Mouse (Mus musculus): ENCODE measurements around the gene Fbxo6. TPM values are rescaled to one million over a fixed set of nuclear protein-coding genes. Genes with fewer than 3 reads are reported as not detected.

The Fbxo6 gene
- polyA plus RNA-seq, 1 experiment: 57.9 TPM

DNA sequence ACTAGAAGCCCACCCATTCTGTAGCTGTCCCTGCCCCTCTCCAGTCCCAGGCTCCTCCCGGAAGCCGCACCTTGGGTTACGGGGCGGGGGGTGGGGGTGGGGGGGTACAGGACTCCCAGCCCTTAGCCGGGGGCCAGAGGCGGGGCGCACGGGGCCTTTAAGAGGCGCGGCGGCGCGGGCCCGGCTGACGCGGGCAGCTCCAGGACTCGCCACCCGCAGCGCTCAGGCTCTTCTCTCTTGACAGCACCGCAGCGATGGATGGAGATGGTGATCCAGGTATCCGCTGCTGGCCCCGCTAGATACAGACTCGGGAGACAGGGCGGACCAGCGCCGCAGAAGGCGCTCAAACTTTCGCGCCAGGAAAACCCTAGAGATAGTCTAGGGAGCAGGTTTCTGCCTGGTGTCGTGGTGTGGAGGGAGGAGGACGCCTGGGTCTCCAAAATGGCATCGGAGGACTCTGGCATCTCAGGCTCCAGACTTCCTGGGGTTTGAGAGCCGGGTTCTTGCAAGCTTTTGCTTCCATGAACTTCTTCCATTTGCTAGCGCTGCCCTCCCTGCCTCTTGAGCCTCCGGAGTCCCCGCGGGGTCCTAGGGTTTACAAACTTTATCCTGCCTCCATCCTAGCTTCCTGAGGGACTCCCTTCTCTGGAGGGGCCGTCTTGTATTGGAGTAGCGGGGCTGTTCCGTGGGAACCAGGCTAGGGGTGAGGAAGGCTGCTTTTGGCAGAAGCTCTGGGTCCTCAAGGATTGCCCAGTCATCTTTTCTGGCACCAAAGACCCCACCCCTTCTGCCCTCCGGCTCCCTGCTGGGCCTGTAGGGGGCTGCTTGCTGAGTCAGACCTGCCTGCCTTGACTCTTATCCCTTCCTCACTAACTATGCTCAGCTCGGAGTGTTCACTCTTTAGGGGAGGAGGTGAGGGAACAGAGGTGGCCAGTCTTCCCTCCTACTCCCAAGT, 8.8 kb upstream of the Fbxo6 start, which contains the start of the genes Fbxo44 and Fbxo2:
Gene Fbxo44 (minus strand): TSS at position 47 of the 955 bp plus-strand sequence.
Gene Fbxo2 (plus strand): TSS at position 186 of the 955 bp plus-strand sequence.
- peaks cover 36% of the 10 kb centered on the region for H3K27me3 ChIP-seq (ENCODE audit: control insufficient read depth, insufficient read depth, low read length)
- 3% methylated on average over 43 of the region's 43 CpGs for WGBS
- peaks cover 15% of the 10 kb centered on the region; the same call in 1 of the 2 replicates for H3K4me1 ChIP-seq (ENCODE audit: control insufficient read depth, insufficient read depth, insufficient read length, low read length)
- H3K36me3 ChIP-seq (ENCODE audit: control insufficient read depth, insufficient read depth, low read length): no peaks in the 10 kb centered on the region; the same call in 1 of the 2 replicates
- no peak within 1 kb of the TSS for H3K27ac ChIP-seq (ENCODE audit: insufficient read depth, low read depth, low read length)
- H3K4me3 ChIP-seq (ENCODE audit: low read depth, low read length): peak within 1 kb of the TSS; percentile 74
- TF ChIP-seq CTCF (IDR thresholded peaks at IDR 0.05; ENCODE audit: extremely low read depth, insufficient read length, insufficient replicate concordance, low read depth, low read length) (no peak), POLR2A (IDR thresholded peaks at IDR 0.05; ENCODE audit: low read depth, low read length) (no peak)

DNA sequence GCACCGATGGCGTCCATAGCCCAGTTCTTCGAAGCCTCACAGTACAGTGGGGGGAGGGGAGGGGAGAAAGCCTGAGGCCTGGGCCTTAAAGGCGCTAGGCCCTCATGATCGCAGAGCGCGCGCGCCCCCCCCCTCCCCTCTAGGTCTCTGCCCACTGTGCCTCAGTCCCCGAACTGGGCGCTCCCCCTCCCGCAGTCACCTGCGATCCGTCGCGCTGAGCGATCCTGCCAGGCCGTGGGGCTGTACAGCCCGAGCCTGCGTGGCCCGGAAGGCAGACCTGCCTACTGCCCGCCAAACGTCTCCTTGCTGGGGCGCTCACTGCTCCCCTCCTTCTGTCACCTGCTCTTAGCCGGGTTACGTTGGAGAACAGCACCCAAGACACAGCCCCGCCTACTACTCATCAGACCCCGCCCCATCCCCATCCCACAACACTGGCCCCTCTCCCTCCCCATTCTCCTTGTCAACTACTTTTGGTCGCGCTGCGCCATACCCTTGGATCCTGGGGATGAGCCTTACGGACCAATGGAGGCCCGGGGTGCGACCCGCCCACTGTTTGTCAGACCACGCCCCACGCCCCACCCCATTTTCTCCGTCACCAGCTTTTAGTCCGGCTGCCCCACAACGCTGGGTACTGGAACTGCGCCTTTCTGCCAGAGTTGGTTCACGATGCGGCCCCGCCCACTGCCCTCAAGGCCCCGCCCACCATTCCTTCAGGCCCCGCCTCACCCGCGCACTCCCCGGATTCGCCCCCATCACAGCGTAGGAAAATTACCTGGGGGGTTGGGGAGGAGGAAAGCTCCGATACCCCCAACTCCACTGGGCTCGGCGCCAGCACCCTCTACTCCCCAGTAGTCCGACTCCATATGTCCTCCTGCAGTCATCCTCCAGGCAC, 7.8 kb upstream of the Fbxo6 start:
- no peak; the same call in 1 of the 2 replicates for TF ChIP-seq POLR2A (IDR thresholded peaks at IDR 0.05; ENCODE audit: low read depth, low read length)
- TF ChIP-seq CTCF (IDR thresholded peaks at IDR 0.05; ENCODE audit: extremely low read depth, insufficient read length, insufficient replicate concordance, low read depth, low read length): no peak
- no peak overlapping the region for H3K27ac ChIP-seq (ENCODE audit: insufficient read depth, low read depth, low read length)
- no peaks in the 10 kb centered on the region; the same call in 1 of the 2 replicates for H3K36me3 ChIP-seq (ENCODE audit: control insufficient read depth, insufficient read depth, low read length)
- peaks cover 29% of the 10 kb centered on the region for H3K27me3 ChIP-seq (ENCODE audit: control insufficient read depth, insufficient read depth, low read length)
- peaks cover 15% of the 10 kb centered on the region; the same call in 1 of the 2 replicates for H3K4me1 ChIP-seq (ENCODE audit: control insufficient read depth, insufficient read depth, insufficient read length, low read length)
- under 1% methylated on average over 55 of the region's 55 CpGs for WGBS
- peak overlapping the region; percentile 74 for H3K4me3 ChIP-seq (ENCODE audit: low read depth, low read length)

DNA sequence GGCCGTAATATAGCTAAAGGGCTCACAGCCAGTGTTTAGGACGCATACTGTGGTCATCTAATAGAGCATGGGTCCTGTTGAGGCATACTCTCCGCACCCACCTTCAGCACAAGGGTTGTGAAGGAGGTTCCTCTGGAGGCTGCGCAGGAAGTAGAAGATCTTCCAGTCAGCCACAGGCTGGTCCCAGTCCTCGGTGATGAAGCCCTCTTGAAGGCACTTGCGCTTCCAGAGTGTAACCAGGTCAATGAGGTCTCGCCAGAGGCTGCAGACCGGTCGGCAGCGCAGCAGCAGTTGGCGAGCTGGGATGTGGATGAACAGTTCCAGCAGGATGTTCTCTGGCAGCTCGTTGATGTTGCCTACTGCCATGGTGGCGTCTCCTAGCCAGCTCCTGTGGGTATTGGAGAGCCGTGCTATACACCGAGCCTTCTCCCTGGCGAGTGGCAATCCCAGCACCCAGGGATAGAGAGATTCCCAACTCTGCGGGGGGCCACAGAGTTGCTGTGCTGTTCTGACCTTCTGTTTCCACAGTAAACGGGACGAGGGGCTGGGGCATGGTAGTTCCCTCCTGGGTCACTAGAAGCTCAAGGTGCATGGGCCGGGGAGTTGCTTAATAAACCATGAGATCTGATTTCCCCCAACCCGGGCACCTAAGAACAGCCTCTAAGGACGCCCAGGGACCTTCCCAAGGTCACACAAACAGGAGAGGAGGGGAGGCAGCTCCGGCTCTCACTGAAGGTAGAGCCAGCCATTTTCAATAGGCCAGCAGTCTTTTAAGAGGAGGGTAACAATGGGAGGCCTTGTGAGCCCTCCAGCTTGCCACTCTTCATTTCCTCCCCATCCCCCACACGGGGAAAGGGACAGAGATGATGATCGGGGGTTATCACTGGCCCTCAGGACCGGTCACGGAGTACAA, 6.8 kb upstream of the Fbxo6 start:
- WGBS: 63% methylated on average over 27 of the region's 27 CpGs
- Histone ChIP-seq H3K27me3 (ENCODE audit: control insufficient read depth, insufficient read depth, low read length) (peaks cover 18% of the 10 kb centered on the region), H3K27ac (ENCODE audit: insufficient read depth, low read depth, low read length) (no peak overlapping the region), H3K4me3 (ENCODE audit: low read depth, low read length) (peak overlapping the region; percentile 45), H3K4me1 (ENCODE audit: control insufficient read depth, insufficient read depth, insufficient read length, low read length) (peaks cover 6% of the 10 kb centered on the region; the same call in 1 of the 2 replicates), H3K36me3 (ENCODE audit: control insufficient read depth, insufficient read depth, low read length) (no peaks in the 10 kb centered on the region; the same call in 1 of the 2 replicates)
- TF ChIP-seq POLR2A (IDR thresholded peaks at IDR 0.05; ENCODE audit: low read depth, low read length) (no peak), CTCF (IDR thresholded peaks at IDR 0.05; ENCODE audit: extremely low read depth, insufficient read length, insufficient replicate concordance, low read depth, low read length) (no peak)

DNA sequence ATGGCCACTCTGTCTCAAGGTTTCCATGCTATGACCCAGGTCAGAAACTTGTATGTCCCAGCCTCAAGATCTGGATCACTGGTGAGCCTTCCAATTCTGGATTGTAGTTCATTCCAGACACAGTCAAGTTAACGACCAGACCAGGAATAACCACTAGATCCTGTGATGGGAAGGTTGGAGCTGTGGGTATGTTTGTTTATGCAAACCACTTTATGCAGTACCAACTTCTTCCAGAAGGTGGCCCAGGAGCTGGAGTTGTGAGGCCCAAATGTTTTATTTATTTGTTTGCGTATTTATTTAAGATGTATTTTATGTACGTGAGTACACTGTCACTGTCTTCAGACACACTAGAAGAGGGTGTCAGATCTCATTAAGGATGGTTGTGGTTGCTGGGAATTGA, 3.0 kb upstream of the Fbxo6 start:
- Histone ChIP-seq H3K4me3 (ENCODE audit: low read depth, low read length) (no peak overlapping the region), H3K27me3 (ENCODE audit: control insufficient read depth, insufficient read depth, low read length) (no peaks in the 10 kb centered on the region; the same call in 1 of the 2 replicates), H3K4me1 (ENCODE audit: control insufficient read depth, insufficient read depth, insufficient read length, low read length) (peaks cover 8% of the 10 kb centered on the region), H3K36me3 (ENCODE audit: control insufficient read depth, insufficient read depth, low read length) (no peaks in the 10 kb centered on the region; the same call in 1 of the 2 replicates), H3K27ac (ENCODE audit: insufficient read depth, low read depth, low read length) (no peak overlapping the region)
- 57% methylated on average over 3 of the region's 3 CpGs for WGBS
- TF ChIP-seq CTCF (IDR thresholded peaks at IDR 0.05; ENCODE audit: extremely low read depth, insufficient read length, insufficient replicate concordance, low read depth, low read length): no peak
- no peak for TF ChIP-seq POLR2A (IDR thresholded peaks at IDR 0.05; ENCODE audit: low read depth, low read length)

DNA sequence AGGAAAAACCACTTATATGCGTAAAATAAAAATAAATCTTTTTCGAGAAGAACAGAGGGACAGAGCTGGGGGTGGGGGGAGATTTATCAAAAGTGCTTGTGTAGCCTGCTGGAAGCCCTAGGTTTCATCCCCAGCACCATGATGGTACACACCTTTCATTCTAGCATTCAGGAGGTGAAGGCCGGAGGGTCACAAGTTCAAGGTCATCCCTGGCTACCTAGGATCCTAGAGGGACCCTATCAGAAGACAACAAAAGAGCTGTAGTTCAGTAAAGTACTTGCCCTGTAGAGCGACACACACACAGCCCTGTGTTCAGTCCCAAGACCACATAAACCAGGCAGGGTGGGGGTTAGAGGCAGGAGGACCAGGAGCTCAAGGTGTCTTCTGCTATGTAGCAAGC, 2.1 kb upstream of the Fbxo6 start:
- TF ChIP-seq CTCF (IDR thresholded peaks at IDR 0.05; ENCODE audit: extremely low read depth, insufficient read length, insufficient replicate concordance, low read depth, low read length): no peak
- no peak for TF ChIP-seq POLR2A (IDR thresholded peaks at IDR 0.05; ENCODE audit: low read depth, low read length)
- 91% methylated on average over 4 of the region's 4 CpGs for WGBS
- H3K27me3 ChIP-seq (ENCODE audit: control insufficient read depth, insufficient read depth, low read length): no peaks in the 10 kb centered on the region
- peaks cover 8% of the 10 kb centered on the region for H3K4me1 ChIP-seq (ENCODE audit: control insufficient read depth, insufficient read depth, insufficient read length, low read length)
- no peaks in the 10 kb centered on the region; the same call in 1 of the 2 replicates for H3K36me3 ChIP-seq (ENCODE audit: control insufficient read depth, insufficient read depth, low read length)
- H3K4me3 ChIP-seq (ENCODE audit: low read depth, low read length): no peak overlapping the region
- no peak overlapping the region for H3K27ac ChIP-seq (ENCODE audit: insufficient read depth, low read depth, low read length)

DNA sequence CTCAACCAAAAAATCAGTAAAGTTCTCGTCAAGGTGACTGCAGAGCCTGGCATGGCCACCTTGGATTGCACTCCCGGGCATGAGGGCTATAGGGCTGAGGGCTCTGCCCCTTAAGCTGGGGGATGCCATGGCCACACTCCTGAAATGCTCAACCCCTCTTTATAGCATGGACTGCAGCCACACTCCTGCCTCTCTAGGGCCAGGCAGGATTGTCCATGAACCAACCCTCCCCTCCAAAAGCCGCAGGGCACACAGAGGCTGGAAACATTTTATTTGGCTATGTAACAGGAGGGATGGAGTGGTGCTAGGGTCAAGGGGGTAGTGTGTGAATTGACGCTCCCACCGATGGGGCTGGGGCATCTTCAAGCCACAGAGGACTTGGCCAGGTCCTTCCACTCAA, 607 bp upstream of the Fbxo6 start:
- Histone ChIP-seq H3K36me3 (ENCODE audit: control insufficient read depth, insufficient read depth, low read length) (peaks cover 2% of the 10 kb centered on the region; the same call in 1 of the 2 replicates), H3K27ac (ENCODE audit: insufficient read depth, low read depth, low read length) (no peak overlapping the region), H3K4me3 (ENCODE audit: low read depth, low read length) (no peak overlapping the region), H3K27me3 (ENCODE audit: control insufficient read depth, insufficient read depth, low read length) (no peaks in the 10 kb centered on the region), H3K4me1 (ENCODE audit: control insufficient read depth, insufficient read depth, insufficient read length, low read length) (peaks cover 7% of the 10 kb centered on the region; the same call in 1 of the 2 replicates)
- 88% methylated on average over 5 of the region's 5 CpGs for WGBS
- no peak for TF ChIP-seq POLR2A (IDR thresholded peaks at IDR 0.05; ENCODE audit: low read depth, low read length)
- no peak for TF ChIP-seq CTCF (IDR thresholded peaks at IDR 0.05; ENCODE audit: extremely low read depth, insufficient read length, insufficient replicate concordance, low read depth, low read length)
